Mouse (Mus musculus) myocyte (in vitro differentiated cells): Measurements from ENCODE around the gene Map2k5. TPM values are rescaled to one million over a fixed set of nuclear protein-coding genes. Genes with fewer than 3 reads are reported as not detected.

ENCODE experiments used
- H3K27me3 ChIP-seq: one replicate; pipeline ENCODE4 v1.6.1; 2011; ENCODE audit not compliant: control insufficient read depth, insufficient read depth, insufficient read length
- H3K36me3 ChIP-seq: one replicate; pipeline ENCODE4 v1.6.1; 2011; ENCODE audit not compliant: control insufficient read depth, insufficient read depth
- H3K4me2 ChIP-seq: one replicate; pipeline ENCODE4 v1.6.1; 2011; ENCODE audit warnings: low read depth, control low read depth
- H3K4me3 ChIP-seq: one replicate; pipeline ENCODE4 v1.5.1; 2011; ENCODE audit warnings: mild to moderate bottlenecking, control low read depth, moderate library complexity
- H3K79me2 ChIP-seq: one replicate; pipeline ENCODE4 v1.6.1; 2011; ENCODE audit not compliant: control insufficient read depth, insufficient read depth
- H3ac ChIP-seq: one replicate; pipeline ENCODE4 v1.6.1; 2011; ENCODE audit not compliant: control insufficient read depth, insufficient read length
- CEBPB ChIP-seq: IDR thresholded peaks from 2 replicates; pipeline ENCODE4 v1.6.1; 2011; ENCODE audit warnings: mild to moderate bottlenecking, moderate library complexity; ENCODE audit not compliant: poor library complexity, insufficient read depth, severe bottlenecking
- E2F4 ChIP-seq: IDR thresholded peaks from one replicate; pipeline ENCODE4 v1.6.1; 2011; ENCODE audit warnings: mild to moderate bottlenecking, control low read depth, moderate library complexity; ENCODE audit not compliant: insufficient read depth
- MAX ChIP-seq: IDR thresholded peaks from one replicate; pipeline ENCODE4 v1.6.1; 2011; ENCODE audit warnings: low read depth, mild to moderate bottlenecking, control low read depth
- MYOD1 ChIP-seq, 3 experiments: IDR thresholded peaks; one replicate each; pipeline ENCODE4 v1.6.1; 2011; ENCODE audit warnings: control low read depth in 2 of 3, low read depth in 2 of 3, mild to moderate bottlenecking in 2 of 3, moderate library complexity in 1 of 3; ENCODE audit not compliant: insufficient read length in 2 of 3, control insufficient read depth in 1 of 3
- MYOG ChIP-seq, 3 experiments: IDR thresholded peaks; one replicate each; pipeline ENCODE4 v1.6.1; 2011; ENCODE audit warnings: control low read depth in 2 of 3, low read depth in 2 of 3, mild to moderate bottlenecking in 2 of 3; ENCODE audit not compliant: insufficient read length in 2 of 3, control insufficient read depth in 1 of 3, insufficient read depth in 1 of 3
- POLR2A ChIP-seq: IDR thresholded peaks from one replicate; pipeline ENCODE4 v1.6.1; 2011; ENCODE audit warnings: low read depth, mild to moderate bottlenecking, control low read depth, moderate library complexity; ENCODE audit not compliant: insufficient read length
- POLR2AphosphoS2 ChIP-seq: IDR thresholded peaks from one replicate; pipeline ENCODE4 v1.6.1; 2011; ENCODE audit warnings: low read depth, control low read depth; ENCODE audit not compliant: insufficient read length
- REST ChIP-seq: IDR thresholded peaks from one replicate; pipeline ENCODE4 v1.6.1; 2011; ENCODE audit warnings: mild to moderate bottlenecking, control low read depth, moderate library complexity; ENCODE audit not compliant: insufficient read depth, insufficient read length
- SRF ChIP-seq: IDR thresholded peaks from one replicate; pipeline ENCODE4 v1.6.1; 2011; ENCODE audit warnings: low read depth; ENCODE audit not compliant: control insufficient read depth, insufficient read length
- TCF12 ChIP-seq: IDR thresholded peaks from one replicate; pipeline ENCODE4 v1.6.1; 2011; ENCODE audit warnings: mild to moderate bottlenecking, control low read depth; ENCODE audit not compliant: poor library complexity, insufficient read depth, severe bottlenecking
- TCF3 ChIP-seq: IDR thresholded peaks from one replicate; pipeline ENCODE4 v1.6.1; 2011; ENCODE audit warnings: low read depth, control low read depth; ENCODE audit not compliant: insufficient read length
- USF1 ChIP-seq: IDR thresholded peaks from one replicate; pipeline ENCODE4 v1.6.1; 2011; ENCODE audit warnings: low read depth, mild to moderate bottlenecking, control low read depth, moderate library complexity
- polyA plus RNA-seq: library from polyadenylated mRNA; unstranded; fragments of >200 nt; fragmentation: generic; extraction: Trizol; gene quantifications from one replicate; pipeline ENCODE4 v1.2.1, GENCODE M21; 2012; ENCODE audit warnings: missing spikeins

Map2k5 gene
- polyA plus RNA-seq, 1 experiment = 17.7 TPM

GRCm38 (mm10) chr9:63140211-63140610, 237.5 kb downstream of the Map2k5 start:
- Histone ChIP-seq H3ac (no peak overlapping the region), H3K27me3 (peaks cover 90% of the 10 kb centered on the region), H3K4me2 (no peak overlapping the region), H3K4me3 (no peak overlapping the region), H3K79me2 (no peaks in the 10 kb centered on the region), H3K36me3 (no peaks in the 10 kb centered on the region)
- TF ChIP-seq MAX (no peak), CEBPB (no peak), USF1 (no peak), POLR2AphosphoS2 (no peak), MYOG (IDR thresholded peaks at IDR 0.05; ENCODE audit: control insufficient read depth in 1 of 3, insufficient read depth in 1 of 3, insufficient read length in 2 of 3, low read depth in 2 of 3) (no peak), TCF12 (no peak), MYOD1 (IDR thresholded peaks at IDR 0.05; ENCODE audit: control insufficient read depth in 1 of 3, insufficient read length in 2 of 3, low read depth in 2 of 3) (no peak), E2F4 (no peak), POLR2A (no peak)

DNA sequence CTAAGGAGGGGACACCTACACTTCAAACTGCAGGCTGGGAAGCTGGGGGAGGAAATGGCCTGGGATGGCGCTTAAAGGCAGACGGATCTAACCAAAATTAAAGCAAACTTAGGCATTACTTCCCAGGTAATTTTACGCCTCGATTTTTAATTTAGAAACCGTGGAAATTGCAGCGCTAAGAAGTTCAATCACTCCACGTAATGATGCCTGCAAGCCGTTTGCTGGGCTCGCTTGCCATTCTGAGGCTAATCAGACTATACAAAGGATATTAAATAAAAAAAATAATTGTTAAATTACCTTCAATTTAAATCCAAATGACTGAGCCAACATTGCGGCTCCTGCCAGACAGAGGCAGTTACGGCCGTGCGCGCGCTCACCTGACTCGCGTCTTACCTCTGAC, 238.0 kb downstream of the Map2k5 start:
- Histone ChIP-seq H3K27me3 (peaks cover 90% of the 10 kb centered on the region), H3K4me3 (no peak overlapping the region), H3K79me2 (no peaks in the 10 kb centered on the region), H3ac (no peak overlapping the region), H3K36me3 (no peaks in the 10 kb centered on the region), H3K4me2 (no peak overlapping the region)
- TF ChIP-seq SRF (no peak), MYOG (IDR thresholded peaks at IDR 0.05; ENCODE audit: control insufficient read depth in 1 of 3, insufficient read depth in 1 of 3, insufficient read length in 2 of 3, low read depth in 2 of 3) (no peak), CEBPB (no peak), POLR2AphosphoS2 (no peak)

DNA sequence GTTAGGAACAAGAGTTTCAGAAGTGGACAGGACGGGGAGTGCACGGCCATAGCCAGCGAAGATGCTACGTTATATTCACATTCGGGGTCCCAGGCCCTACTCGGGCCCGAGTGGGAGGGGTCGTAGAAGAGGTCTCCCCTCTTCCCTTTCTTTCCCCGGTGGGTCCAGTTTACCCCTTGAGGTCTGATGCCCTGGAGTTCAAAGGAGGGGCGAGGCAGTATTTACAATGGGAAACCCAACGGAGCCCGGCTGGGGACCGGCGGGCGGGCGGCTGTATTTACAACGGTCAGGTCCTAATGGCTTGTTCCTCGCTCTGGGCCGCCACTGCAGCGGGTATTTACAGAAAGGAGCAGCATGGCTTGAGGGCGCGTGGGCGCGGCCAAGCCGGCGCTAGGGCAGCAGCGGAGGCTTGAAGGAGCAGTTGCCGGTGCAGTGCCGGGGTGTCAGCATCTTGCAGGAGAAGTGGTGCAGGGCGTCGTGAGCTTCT, 239.2 kb downstream of the Map2k5 start:
- no peak overlapping the region for H3K4me2 ChIP-seq
- H3K4me3 ChIP-seq = no peak overlapping the region

DNA sequence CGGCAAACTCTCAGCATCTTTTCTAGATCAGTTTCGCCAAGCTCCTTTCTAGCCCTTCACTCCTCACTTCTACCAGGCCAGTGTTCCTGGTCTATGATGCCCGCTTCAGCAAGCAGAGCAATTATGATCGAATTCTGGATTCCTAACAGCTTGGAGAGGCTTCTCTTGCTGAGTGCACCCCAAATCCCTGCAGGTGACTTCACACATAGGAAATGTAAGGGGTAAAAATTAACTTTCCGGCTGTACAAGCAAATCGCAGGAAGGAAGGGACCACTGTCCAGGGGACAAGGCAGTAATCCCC, 240.1 kb downstream of the Map2k5 start:
- TF ChIP-seq TCF12 (no peak), E2F4 (no peak), POLR2AphosphoS2 (no peak), SRF (no peak), CEBPB (no peak), POLR2A (no peak), USF1 (no peak), REST (no peak), MYOD1 (IDR thresholded peaks at IDR 0.05; ENCODE audit: control insufficient read depth in 1 of 3, insufficient read length in 2 of 3, low read depth in 2 of 3) (no peak), MAX (no peak), TCF3 (no peak), MYOG (IDR thresholded peaks at IDR 0.05; ENCODE audit: control insufficient read depth in 1 of 3, insufficient read depth in 1 of 3, insufficient read length in 2 of 3, low read depth in 2 of 3) (no peak)

More for the DNA sequence above, 239.2 kb downstream of the Map2k5 start:
- H3ac ChIP-seq = no peak overlapping the region
- H3K79me2 ChIP-seq = no peaks in the 10 kb centered on the region
- no peak for TF ChIP-seq CEBPB
- TF ChIP-seq E2F4 = no peak
- TF ChIP-seq USF1 = no peak
- TF ChIP-seq MYOD1 (IDR thresholded peaks at IDR 0.05; ENCODE audit: control insufficient read depth in 1 of 3, insufficient read length in 2 of 3, low read depth in 2 of 3) = no peak
- TF ChIP-seq POLR2A = no peak
- no peaks in the 10 kb centered on the region for H3K36me3 ChIP-seq
- peaks cover 81% of the 10 kb centered on the region for H3K27me3 ChIP-seq

GRCm38 (mm10) chr9:63136756-63137614, 240.7 kb downstream of the Map2k5 start:
- no peak overlapping the region for H3K4me2 ChIP-seq
- no peak for TF ChIP-seq MYOG (IDR thresholded peaks at IDR 0.05; ENCODE audit: control insufficient read depth in 1 of 3, insufficient read depth in 1 of 3, insufficient read length in 2 of 3, low read depth in 2 of 3)
- no peak for TF ChIP-seq CEBPB
- no peak for TF ChIP-seq TCF12
- no peak for TF ChIP-seq REST
- no peak for TF ChIP-seq POLR2A
- TF ChIP-seq MYOD1 (IDR thresholded peaks at IDR 0.05; ENCODE audit: control insufficient read depth in 1 of 3, insufficient read length in 2 of 3, low read depth in 2 of 3) = no peak
- no peak for TF ChIP-seq SRF
- TF ChIP-seq E2F4 = no peak
- TF ChIP-seq USF1 = no peak
- no peak for TF ChIP-seq POLR2AphosphoS2
- TF ChIP-seq MAX = no peak
- no peak for TF ChIP-seq TCF3
- no peaks in the 10 kb centered on the region for H3K79me2 ChIP-seq
- H3K4me3 ChIP-seq = no peak overlapping the region
- no peaks in the 10 kb centered on the region for H3K36me3 ChIP-seq
- peaks cover 68% of the 10 kb centered on the region for H3K27me3 ChIP-seq
- no peak overlapping the region for H3ac ChIP-seq

More for the DNA sequence above, 240.1 kb downstream of the Map2k5 start:
- Histone ChIP-seq H3K79me2 (no peaks in the 10 kb centered on the region), H3K4me2 (no peak overlapping the region), H3K27me3 (peaks cover 74% of the 10 kb centered on the region), H3K36me3 (no peaks in the 10 kb centered on the region), H3ac (no peak overlapping the region), H3K4me3 (no peak overlapping the region)
